Mouse (Mus musculus) layer of hippocampus, adult 8-10 months (tissue): ENCODE data around the gene Cdkl4. TPM values are rescaled to one million over a fixed set of nuclear protein-coding genes. Genes with fewer than 3 reads are reported as not detected.
"Not testable (repeated sequence)": the region's sequence is repeated elsewhere in the genome, so short reads cannot be mapped to it uniquely, and the experiment has no call there.

Experiments used
- DNase-seq, 2 experiments: peaks; one replicate each; pipeline ENCODE4 v3.0.0; 2022; ENCODE audit warnings: low spot score in 2 of 2
- total RNA-seq, 4 experiments: library from RNA; stranded (reverse); gene quantifications; 2 replicates each; pipeline ENCODE4 v1.2.4; 2022

Gene Cdkl4
- total RNA-seq = 10 to 100 TPM; 15.4 to 20.6 (median 16.9) TPM

DNA sequence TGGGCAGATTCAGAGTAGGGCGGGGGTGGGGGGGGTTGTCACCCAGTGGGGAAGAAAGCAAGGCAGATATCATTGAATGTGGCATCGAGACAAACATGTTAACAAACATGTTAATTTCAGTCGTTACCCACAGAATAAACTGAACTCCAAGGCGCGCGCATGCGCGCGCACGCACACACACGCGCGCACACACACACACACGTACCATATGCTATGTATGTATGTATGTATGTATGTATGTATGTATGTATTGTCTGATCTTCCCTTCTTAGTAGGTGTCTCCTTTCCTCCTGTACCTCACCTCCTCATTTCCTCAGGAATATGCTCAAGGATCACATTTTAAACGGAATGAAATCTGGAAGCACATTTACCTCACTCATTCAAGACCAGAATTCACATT, at the start of gene Cdkl4:
TSS of gene Cdkl4 (minus strand) at position 175 of the 400 bp plus-strand sequence.
- DNase-seq = no peak

DNA sequence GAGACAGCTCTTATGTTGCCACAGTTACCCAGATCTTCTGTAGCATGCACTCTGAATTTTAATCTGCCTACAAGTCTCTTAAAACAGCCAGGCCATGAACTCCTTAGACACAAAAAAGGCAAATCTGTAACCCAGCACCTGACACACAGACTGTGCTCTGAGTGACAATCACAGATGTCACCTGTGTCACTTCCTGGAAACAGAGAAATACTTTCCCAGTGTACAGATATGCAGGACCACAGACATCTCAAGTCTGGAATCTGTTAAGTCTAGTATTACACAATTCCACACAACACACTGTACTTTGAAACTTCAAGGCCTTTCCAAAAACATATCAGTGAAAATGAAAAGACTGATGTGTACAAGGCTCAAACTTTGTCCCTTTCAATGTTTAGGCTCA, 47.4 kb upstream of the Cdkl4 start:
- DNase-seq = no peak

DNA sequence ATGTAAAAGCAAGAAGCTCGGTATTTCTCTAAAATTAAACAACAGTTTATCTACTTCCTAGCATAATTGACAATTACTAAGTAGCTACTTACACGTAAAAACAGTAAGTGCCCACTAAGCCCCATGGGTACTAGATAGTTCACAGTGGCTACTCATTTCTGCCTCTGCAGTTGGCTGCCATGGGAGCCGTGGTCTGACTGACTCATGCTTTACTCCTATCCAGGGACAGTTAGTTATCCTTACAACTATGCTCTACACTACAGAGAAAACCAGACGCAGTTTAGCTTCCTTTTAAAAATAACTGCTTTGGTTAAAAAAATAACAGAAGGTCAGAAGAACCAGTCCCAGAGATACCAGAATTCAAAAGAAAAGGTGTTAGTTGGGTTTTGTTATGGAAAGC, 44.1 kb upstream of the Cdkl4 start:
- no peak for DNase-seq

DNA sequence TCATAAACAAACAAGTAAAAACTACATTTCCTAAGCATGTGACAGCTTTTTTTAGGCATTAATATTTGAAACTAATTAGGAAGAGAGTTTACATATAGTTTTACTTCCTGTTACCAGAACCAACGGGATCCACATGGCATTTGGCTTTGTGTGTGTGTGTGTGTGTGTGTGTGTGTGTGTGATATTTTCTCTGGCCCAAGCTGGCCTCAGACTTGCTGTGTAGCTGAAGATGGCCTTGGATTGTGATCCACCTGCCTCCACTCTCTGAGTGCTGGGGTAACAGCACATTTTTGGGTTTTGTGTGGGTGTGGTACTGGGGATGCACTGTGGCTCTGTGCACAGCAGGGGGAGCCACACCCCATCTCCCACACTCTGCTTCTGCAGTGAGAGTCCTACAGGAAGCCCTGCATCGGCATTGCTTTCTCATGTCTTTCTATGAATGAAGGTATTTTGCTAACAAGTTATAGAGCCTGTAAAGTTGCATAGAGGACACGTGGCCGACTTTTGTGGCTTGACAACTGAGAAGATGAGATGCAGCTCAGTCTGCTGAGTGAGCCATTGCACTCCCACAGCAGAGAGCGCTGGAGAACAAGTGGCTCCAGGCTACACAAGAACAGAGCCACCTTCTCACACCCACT, 43.3 kb upstream of the Cdkl4 start:
- peak; percentile 47 to 74 for DNase-seq

DNA sequence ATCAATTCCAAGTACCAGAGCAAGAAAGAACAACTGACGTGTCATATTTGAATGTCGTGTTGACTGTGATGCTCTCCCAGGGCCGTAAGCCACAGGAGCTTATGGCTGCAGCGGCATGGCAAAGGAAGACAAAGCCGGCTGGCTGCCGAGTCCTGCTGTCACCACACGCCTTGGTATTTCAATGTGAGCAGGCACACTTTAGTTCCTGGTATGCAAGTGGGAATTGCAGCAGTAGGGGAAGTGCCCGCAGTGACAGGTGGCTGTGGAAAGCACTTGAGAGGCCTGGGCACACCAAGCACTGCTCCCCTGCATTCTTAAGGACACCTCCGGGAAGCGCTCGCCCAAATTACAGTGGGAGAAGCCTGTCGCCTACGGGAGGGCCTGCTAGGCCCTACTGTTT, 41.9 kb upstream of the Cdkl4 start:
- peak; percentile 47 to 52 for DNase-seq

DNA sequence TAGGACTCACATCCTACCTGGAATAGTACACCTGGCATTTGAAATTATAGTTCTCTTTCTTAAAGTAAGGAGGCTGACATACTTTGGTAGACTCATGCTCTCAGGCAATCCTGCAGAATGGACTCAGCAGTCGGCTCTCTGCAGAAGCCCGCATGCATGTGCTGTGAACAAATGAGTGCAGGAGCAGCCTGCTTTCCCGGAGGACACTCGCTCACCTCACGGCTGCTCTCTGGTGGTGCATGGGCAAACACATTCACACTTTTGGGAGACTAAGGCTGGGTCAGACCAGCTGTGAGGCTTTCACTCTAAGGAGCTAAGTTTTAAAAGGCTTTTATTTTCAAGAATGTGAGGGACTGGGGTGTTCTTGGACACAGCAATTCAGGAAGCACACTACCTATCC, 41.3 kb upstream of the Cdkl4 start:
- no peak for DNase-seq

DNA sequence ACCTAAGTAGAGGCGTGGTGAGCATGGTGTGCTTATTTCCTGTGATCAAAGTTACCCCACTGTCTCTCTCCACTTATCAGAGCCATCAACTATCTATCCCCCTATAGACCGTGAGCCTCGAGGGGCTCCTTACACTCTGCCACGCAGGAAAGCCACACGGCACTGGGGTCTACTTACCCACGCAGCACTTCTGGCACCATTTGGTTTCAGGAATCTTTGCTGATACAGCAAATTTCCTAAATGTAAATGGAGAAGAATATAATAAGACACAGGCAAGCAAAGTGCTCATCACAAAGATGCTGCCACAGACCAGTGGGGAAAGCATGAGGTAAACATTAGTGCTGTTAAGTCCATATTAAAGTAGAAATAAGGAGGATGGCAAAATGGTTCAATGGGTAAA, 26.2 kb upstream of the Cdkl4 start:
- DNase-seq = no peak

DNA sequence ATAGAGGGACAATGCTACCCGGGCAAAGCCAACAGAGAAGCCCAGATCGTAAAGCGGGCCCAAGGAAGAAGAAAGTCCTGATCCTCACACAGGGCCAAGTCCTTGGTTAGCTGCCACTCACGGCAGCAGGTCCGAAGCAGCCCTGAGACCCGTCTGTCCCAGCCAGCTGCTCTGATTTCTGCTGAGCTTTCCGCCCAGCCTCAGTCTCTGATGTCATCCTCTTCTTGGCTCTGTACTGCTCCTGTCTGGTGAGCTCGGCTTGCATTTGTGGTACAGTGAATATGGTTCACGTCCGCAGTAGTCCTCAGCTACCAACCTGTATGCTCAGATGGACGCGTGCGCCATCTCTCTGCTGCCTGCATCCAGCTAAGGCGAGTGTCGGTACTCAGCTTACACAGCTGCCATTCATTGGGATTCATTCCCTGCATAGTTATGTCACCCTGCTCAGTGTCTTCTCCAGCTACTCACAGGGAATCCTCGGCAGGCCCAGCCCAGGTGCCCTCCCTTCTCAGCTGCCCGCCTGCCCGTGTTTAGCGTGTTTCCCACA, 25.5 kb upstream of the Cdkl4 start:
- no peak for DNase-seq

DNA sequence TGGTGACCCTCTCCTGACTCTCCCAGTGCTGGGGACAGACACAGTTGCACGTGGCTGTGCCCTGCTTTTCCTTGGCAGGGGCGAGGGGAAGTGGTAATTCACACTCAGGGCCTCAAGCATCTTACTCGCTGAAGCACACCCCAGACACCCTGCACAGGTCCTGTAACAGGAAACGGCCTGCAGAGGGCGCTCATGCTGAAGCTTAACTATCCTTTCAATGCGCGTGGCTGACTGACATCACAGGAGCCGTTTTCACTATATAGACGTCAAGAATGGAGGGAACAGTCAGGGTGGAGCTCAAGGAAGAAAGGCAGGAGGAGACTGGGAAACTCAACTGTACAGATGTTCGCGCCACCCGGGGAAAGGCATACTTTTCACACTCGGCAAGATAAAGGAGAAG, 23.8 kb upstream of the Cdkl4 start:
- peak in 1 of 2 experiments; percentile 55 for DNase-seq

DNA sequence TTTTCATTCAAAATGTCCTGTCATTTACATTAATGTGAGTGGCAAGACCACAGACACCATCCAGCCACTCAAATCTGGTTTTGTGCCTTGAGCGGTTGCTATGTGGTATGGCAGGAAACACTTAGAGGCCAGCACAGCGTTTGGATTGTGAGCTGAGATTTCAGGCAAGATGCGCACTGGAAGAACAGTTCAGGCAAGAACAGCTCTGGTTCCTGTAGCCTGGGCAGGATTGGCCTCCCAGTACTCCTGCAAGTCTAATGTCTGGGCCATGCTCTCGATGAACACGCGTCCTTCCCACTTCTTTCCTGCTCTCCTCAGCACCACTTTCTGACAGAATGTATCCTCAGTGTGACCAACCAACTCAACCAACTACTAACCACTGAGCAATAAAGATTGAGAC, 5.4 kb upstream of the Cdkl4 start:
- no peak for DNase-seq

DNA sequence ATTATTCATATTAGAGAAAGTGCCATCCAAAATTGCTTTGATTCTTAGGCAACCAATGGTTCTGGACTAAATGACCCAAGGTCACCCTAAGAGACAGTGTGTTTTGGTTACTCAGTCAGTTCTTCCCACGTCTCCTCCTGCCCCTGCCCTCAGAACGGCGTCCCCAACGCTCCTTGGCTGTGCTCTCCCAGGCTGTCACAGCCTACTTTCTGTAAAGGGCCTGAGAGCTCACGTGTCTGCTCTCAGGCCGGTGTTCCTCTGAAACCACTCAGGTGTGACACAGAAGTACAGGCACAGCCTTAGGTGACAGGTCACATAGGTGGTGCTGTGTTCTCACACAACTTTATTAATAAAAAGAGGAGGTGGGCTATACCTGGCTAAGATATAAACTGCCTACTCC, 2.3 kb upstream of the Cdkl4 start:
- no peak for DNase-seq

DNA sequence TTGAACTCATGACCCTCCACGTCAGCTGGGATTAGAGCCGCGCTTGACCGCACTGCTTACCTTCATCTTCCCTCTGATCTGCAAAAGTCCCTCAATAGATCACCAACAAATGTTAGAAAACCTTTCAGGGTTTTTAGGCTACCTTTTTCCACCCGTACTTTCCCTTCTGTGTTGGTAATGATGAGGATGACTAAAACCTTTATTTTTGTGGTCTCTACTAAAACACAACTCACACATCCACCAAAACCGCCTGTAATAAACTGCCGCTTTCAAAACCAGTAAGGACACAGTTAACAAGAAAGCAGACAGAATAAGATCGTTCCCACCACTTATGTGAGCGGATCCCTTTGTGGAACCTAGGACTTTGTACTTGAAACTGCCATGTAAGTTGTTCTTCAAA, 1.5 kb upstream of the Cdkl4 start:
- no peak for DNase-seq

DNA sequence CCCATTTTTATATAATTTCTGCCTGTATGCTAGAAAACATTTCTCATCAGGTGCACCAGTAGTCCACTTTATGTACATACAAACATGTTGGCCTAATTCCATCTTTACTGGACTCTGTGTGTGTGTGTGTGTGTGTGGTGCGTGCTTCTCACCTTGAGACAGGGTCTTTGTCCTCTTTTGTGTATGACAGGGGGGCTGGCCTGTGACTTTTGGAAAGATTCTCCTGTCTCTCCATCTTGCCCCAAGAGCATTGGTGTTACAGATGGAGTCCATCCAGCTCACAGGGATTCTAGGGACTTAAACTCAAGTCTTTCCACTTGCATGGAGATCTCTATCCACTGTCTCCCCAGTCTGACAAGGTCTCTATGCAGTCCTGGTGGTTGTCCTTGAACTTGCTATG, 428 bp upstream of the Cdkl4 start:
- DNase-seq = no peak

DNA sequence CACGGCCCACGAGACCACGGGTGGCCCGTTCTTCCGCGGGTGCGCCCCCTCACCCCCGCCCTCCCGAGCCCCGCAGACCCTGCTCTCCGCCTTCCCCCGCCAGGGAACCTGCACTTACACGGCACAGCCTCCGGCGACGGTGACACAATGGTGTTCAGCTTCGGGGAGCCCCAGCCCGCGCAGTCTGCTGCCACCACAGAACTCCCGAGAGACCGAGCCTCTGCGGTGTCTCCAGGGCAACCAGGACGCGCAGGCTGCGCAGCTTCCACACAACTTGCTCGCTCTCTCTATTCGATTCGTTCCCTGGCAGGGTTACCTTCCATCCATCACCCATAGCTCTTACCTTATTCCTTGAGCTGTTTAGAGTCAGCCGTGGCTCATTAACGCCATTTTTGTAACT, 399 bp downstream of the Cdkl4 start:
- peak; percentile 69 to 76 for DNase-seq

DNA sequence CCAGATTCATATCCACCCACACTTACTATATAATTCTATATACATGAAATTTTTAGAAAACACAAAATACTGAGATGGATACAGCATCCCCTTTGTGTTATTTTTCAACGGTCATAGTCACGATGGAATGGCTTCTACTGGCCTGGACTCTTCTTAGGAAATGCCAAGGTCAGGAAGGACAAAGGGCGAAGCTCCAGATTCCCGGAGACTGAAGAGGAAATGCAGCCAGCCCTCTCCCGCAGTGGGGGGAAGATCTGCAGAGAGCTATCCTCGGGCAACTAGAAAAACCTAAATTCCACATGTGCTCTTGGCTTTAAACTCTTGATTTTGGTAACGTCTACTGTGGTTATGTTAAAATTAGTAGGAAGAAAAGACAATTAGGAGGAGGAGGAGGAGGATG, 2.6 kb downstream of the Cdkl4 start:
- DNase-seq = no peak

DNA sequence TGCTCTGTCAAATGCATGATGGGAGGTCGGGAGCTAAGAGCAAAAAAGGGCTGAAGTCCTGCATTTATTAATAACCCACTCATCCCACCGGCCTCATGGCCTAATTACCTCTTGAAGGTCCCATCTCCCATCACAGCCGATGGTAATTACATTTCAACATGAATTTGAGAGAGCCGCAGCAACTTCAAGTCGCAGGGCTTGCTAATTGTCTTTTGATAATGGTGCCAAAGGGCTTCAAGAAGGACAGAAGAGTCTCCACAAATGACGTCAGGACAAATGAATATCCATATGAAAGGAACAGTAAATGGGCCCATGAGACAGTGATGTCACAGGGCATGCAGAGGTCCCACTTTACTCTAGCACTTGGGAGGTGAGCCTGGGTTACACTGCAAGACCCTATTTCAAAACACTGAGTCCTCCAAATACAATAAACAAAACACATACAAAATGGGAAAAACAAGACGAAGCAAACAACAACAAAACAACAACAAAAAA, 3.1 kb downstream of the Cdkl4 start:
- no peak for DNase-seq

DNA sequence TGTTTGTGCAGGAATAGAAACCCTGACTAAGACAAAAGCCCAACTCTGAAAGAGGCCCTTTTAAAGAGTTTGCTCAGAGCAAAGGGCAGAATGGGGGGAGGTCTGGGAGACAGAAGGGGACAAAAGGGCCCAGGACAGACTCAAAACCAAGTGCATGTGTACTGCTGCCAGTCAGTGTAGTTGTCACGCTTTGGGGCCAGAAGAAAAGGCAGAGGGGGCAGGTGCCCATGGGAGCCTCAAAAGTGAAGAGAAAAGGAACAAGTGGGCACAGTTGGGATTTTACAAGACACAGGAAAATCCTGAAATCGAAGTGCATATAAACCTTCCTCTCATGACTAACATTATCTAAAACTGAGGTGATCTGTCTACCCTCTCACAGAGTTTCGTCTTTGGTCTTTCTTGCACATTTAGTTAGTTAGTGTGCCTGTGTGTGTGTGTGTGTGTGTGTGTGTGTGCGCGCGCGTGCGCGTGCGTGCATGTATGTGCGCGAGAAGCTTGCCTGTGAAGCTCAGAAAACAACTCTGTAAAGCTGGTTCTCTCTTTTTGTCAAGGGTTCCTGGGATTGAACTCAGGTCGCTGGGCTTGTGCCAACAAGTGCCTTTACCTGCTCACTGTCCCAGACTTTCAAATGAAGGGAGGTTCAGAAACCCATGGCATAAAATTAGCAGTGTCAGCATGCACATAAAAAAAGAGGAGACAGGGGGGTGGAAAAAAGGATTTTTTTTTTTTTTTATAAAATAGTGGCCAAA, 5.3 kb downstream of the Cdkl4 start:
- DNase-seq = no peak

DNA sequence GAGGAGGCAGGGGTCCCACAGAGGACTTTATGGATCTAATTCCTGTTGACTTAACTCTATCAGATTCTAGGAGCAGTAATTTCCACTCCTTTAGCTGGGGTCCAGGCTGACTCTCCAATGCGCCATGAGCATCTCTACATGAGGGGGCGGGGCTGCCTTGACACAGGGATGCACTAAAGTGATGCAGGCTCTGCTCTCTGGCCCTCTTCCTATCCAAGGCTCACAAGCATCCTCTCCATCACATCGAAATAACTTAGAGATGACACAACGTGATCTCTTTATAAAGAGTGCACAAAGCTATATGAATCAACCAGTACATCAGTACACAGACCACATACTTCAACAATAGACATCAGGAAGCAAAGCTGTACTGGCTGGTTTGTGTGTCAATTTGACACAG, 6.2 kb downstream of the Cdkl4 start:
- DNase-seq = no peak

DNA sequence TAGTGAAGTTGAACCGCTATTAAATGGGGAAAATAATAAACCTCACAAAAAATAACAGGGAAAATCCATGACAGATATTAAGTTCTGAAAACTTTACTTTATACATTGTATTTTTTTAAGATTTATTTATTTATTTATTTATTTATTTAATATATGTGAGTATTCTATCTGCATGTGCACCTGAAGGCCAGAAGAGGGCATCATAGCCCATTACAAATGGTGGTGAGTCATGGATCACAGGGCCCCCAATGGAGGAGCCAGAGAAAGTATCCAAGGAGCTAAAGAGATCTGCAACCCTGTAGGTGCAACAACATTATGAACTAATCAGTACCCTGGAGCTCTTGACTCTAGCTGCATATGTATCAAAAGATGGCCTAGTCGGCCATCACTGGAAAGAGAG, 7.9 kb downstream of the Cdkl4 start:
- DNase-seq = not testable (repeated sequence)

DNA sequence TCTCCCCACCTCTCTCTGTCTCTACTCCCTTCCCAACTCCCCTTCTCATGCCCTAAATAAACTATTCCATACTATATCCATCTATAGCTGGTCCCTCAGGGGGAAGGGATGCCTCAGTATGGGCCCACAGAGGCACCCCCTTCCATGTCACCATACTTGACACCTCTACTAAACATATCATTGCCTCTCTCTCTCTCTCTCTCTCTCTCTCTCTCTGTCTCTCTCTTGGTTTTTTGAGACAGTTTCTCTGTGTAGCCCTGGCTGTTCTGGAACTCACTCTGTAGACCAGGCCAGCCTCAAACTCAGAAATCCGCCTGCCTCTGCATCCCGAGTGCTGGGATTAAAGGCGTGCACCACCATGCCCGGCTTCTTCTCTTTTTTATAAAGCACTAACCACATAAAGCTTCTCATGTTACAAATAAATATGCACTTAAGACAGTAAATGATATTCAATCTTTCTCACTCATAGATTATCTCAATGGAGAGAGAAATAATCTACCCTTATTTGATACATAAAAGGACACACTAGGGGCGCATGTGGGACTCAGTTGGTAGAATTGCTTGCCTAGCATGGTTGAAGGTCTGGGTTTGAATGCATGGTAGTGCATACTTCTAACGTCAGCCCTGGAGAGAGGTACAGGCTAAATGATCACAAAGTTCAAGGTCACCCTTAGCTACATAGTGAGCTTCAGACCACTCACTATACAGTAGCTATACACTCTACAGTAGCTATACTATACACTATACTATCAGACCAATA, 8.6 kb downstream of the Cdkl4 start:
- no peak for DNase-seq

DNA sequence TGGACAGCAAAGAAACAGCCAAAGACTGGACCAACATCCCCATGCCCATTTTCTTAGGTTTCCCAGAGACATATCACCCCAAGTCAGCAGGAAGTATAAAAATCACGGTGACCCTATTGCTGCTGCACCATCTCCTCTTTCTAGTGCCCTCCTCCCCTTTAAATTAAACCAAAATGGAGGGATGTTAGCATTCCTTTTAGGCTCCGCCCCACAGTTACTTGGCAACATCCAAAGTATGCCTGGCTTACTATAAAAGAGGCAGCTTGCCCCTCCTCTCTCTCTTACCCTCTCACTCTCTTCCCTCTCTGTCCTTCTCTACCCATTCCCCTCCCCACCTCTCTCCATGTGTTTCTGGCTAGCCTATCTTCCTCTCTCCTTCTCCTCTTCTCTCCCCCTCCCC, 9.2 kb downstream of the Cdkl4 start:
- no peak for DNase-seq

DNA sequence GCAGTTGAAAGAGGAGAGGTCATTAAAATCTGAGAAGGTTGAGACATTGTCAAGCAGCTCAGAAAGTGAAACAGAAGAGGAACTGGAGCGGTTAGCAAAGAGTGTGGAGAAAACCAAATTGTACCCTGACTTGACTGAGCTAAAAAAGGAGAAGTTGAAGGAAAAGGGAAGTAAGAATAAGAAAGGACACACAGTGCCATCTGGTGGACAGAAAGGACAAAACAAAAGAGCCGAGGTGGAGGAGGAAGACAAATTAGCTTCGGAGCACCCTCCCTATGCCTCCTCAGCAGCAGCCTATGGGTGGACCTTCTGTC, 13.0 kb downstream of the Cdkl4 start:
- DNase-seq = no peak
